Mouse (Mus musculus) thymus, adult 2 months (tissue): ENCODE measurements at regions not wholly inside any gene's neighbourhood (a gene's known extent, or its start where the extent isn't known, plus 50 kb on each side); places are given as distances from the start of the nearest gene placed in this dataset.

ENCODE experiments used
- CTCF ChIP-seq: fragments of 200-500 bp; IDR thresholded peaks from 2 replicates; pipeline ENCODE4 v1.5.1; 2012; ENCODE audit warnings: mild to moderate bottlenecking, control low read depth, low read length, moderate library complexity, borderline replicate concordance; ENCODE audit not compliant: control insufficient read depth, poor library complexity, insufficient read depth; ENCODE audit errors: extremely low read depth
- POLR2A ChIP-seq: fragments of 200-500 bp; IDR thresholded peaks from 2 replicates; pipeline ENCODE4 v1.6.1; 2012; ENCODE audit warnings: mild to moderate bottlenecking, low read length, control low read depth, moderate library complexity; ENCODE audit not compliant: control insufficient read depth, poor library complexity, insufficient read depth; ENCODE audit errors: extremely low read depth

DNA sequence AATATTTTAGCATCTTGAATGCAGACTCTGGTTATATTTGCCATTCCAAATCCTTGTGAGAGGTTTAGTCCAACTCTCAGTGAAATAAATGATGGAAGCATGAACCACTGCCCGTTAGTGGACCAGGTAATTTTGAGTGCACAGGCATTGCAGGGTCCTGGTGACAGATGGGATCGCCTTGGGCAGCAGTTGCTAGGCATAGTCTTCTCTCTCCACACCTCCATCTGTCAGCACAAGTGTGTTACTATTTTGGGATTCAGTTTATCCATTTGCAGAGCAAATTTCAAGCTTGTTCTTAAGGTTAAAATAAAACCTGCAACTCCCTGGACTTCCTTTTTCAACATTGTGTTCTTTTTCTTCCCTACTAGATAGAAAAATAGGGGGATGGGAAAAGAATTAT is 97.4 kb upstream of the Sphkap start:
- TF ChIP-seq POLR2A (no peak), CTCF (no peak)
